8 mouse cellular contexts compared by ENCODE assay signal in genomic region chr2:48814223-48815038, GRCm38 (mm10). TPM values are rescaled to one million over a fixed set of nuclear protein-coding genes. Genes with fewer than 3 reads are reported as not detected.
DNase-seq lines count a peak whose midpoint lies in the region; ATAC-seq and TF ChIP-seq lines count a peak whose summit lies in the region.

No protein-coding gene starts in this region.

- H3K27ac ChIP-seq in heart, adult 2 months, result peak overlapping the region; percentile 96
- H3K27ac ChIP-seq in kidney, adult 2 months (ENCODE audit: insufficient read depth, low read depth, low read length), result peak overlapping the region; percentile 100
- H3K27ac ChIP-seq in midbrain, embryonic 16.5 days (ENCODE audit: low read length), result peak overlapping the region; percentile 98
- H3K27ac ChIP-seq in stomach, embryonic 14.5 days (ENCODE audit: low read length), result peak overlapping the region; percentile 94

- TF ChIP-seq POLR2A in heart, adult 2 months (IDR thresholded peaks at IDR 0.05; ENCODE audit: insufficient read depth, low read depth, low read length), result 0 out of 2 replicates have a peak, but pooled peaks have one; percentile 33
- TF ChIP-seq POLR2A in kidney, adult 2 months (IDR thresholded peaks at IDR 0.05; ENCODE audit: low read depth, low read length), result no peak

- peaks cover 2% of the 10 kb centered on the region for H3K4me1 ChIP-seq in heart, adult 2 months (ENCODE audit: control insufficient read depth, insufficient read depth, low read length)
- peaks cover 6% of the 10 kb centered on the region; the same call in 1 of the 2 replicates for H3K4me1 ChIP-seq in kidney, adult 2 months (ENCODE audit: control insufficient read depth, insufficient read depth, low read length)
- H3K4me1 ChIP-seq in midbrain, embryonic 16.5 days (ENCODE audit: control insufficient read depth, insufficient read depth, low read length), result peaks cover 16% of the 10 kb centered on the region
- 0 out of 2 replicates have a peak, but pooled peaks cover 9% of the 10 kb centered on the region for H3K4me1 ChIP-seq in stomach, embryonic 14.5 days (ENCODE audit: control insufficient read depth, insufficient read depth, low read length)

- H3K79me2 ChIP-seq in heart, adult 2 months (replicated peaks; ENCODE audit: control insufficient read depth, insufficient read depth, low read length), result no peaks in the 10 kb centered on the region

- no peaks in the 10 kb centered on the region for H3K9me3 ChIP-seq in midbrain, embryonic 16.5 days (replicated peaks; ENCODE audit: control insufficient read depth, low read length, poor library complexity, severe bottlenecking)
- H3K9me3 ChIP-seq in stomach, embryonic 14.5 days (ENCODE audit: control insufficient read depth, low read depth, low read length), result no peaks in the 10 kb centered on the region

- peak overlapping the region; percentile 76 for H3K9ac ChIP-seq in heart, adult 2 months (ENCODE audit: low read depth, low read length)
- peak overlapping the region; percentile 93 for H3K9ac ChIP-seq in midbrain, embryonic 16.5 days (ENCODE audit: low read depth, low read length)
- H3K9ac ChIP-seq in stomach, embryonic 14.5 days (replicated peaks; ENCODE audit: low read depth, low read length), result peak overlapping the region; percentile 53

- peak; percentile 68 for DNase-seq in 3134 (ENCODE audit: extremely low read depth, insufficient read length, low spot score)
- peak; percentile 58 for DNase-seq in adrenal gland, postnatal 10 days
- peak; percentile 48 for DNase-seq in embryo, embryonic 9.5 days (ENCODE audit: extremely low spot score)
- peak; percentile 62 to 66 for DNase-seq in heart, adult 2 months
- DNase-seq in kidney, adult 2 months, result peak; percentile 49
- peak; percentile 57 for DNase-seq in liver

- H3K4me2 ChIP-seq in midbrain, embryonic 16.5 days (ENCODE audit: low read length), result peak overlapping the region; percentile 69
- H3K4me2 ChIP-seq in stomach, embryonic 14.5 days (replicated peaks; ENCODE audit: low read depth, low read length), result peak overlapping the region; percentile 85

- H3K36me3 ChIP-seq in heart, adult 2 months (ENCODE audit: control insufficient read depth, insufficient read depth, low read length), result peaks cover 10% of the 10 kb centered on the region
- H3K36me3 ChIP-seq in kidney, adult 2 months (ENCODE audit: control insufficient read depth, insufficient read depth, low read length), result no peaks in the 10 kb centered on the region
- H3K36me3 ChIP-seq in midbrain, embryonic 16.5 days (ENCODE audit: control insufficient read depth, insufficient read depth, low read length), result no peaks in the 10 kb centered on the region
- no peaks in the 10 kb centered on the region for H3K36me3 ChIP-seq in stomach, embryonic 14.5 days (ENCODE audit: control insufficient read depth, insufficient read depth, low read length)

- intact Hi-C loops in heart, adult 2 months (cut with DNase I), result loop anchor here (2.0 to 10.0 kb wide), 6 partner anchors 73 to 812 kb away; partner anchors contain the start of gene Mbd5

- TF ChIP-seq EP300 in heart, adult 2 months (IDR thresholded peaks at IDR 0.05; ENCODE audit: insufficient read depth, low read depth, low read length), result no peak

- no peak for TF ChIP-seq CTCF in heart, adult 2 months (IDR thresholded peaks at IDR 0.05)
- no peak for TF ChIP-seq CTCF in kidney, adult 2 months (conservative IDR thresholded peaks at IDR 0.05; ENCODE audit: insufficient read depth, insufficient read length, low read depth, low read length)

- no peaks in the 10 kb centered on the region for H3K27me3 ChIP-seq in heart, adult 2 months (ENCODE audit: control insufficient read depth, insufficient read depth, low read length)
- H3K27me3 ChIP-seq in kidney, adult 2 months (replicated peaks; ENCODE audit: control insufficient read depth, insufficient read depth, low read length), result no peaks in the 10 kb centered on the region
- H3K27me3 ChIP-seq in midbrain, embryonic 16.5 days (ENCODE audit: control insufficient read depth, insufficient read depth, low read depth, low read length), result no peaks in the 10 kb centered on the region
- H3K27me3 ChIP-seq in stomach, embryonic 14.5 days (ENCODE audit: control insufficient read depth, insufficient read depth, low read length), result no peaks in the 10 kb centered on the region

- peak overlapping the region; percentile 68 for H3K4me3 ChIP-seq in heart, adult 2 months
- H3K4me3 ChIP-seq in kidney, adult 2 months (ENCODE audit: insufficient read depth, low read depth, low read length), result peak overlapping the region; percentile 91
- peak overlapping the region; percentile 96 for H3K4me3 ChIP-seq in midbrain, embryonic 16.5 days (ENCODE audit: low read depth, low read length)
- peak overlapping the region; percentile 67 for H3K4me3 ChIP-seq in stomach, embryonic 14.5 days (ENCODE audit: low read depth, low read length)

- whole genome bisulfite sequencing in heart, adult 2 months, result under 1% methylated on average over 76 of the region's 76 CpGs
- under 1% methylated on average over 73 of the region's 76 CpGs for WGBS in kidney, adult 2 months
- WGBS in midbrain, embryonic 16.5 days, result under 1% methylated on average over 62 of the region's 76 CpGs
- WGBS in stomach, embryonic 14.5 days, result under 1% methylated on average over 75 of the region's 76 CpGs

- peak; percentile 10; the same call in 1 of the 2 replicates for ATAC-seq in midbrain, embryonic 16.5 days
- ATAC-seq in stomach, embryonic 14.5 days (ENCODE audit: insufficient number of reproducible peaks, insufficient read depth, low FRiP score, low read depth), result no peak; the same call in 1 of the 2 replicates

RNA-seq across cellular contexts. Expression of gene Acvr2a, which starts 0.5 kb away (rescaled TPM):
- 10 to 100 TPM; 18.6 to 21.1 TPM for total RNA-seq in adrenal gland, postnatal 10 days (2021)
- 10 to 100 TPM; 14.8 to 15.6 TPM for total RNA-seq in heart, adult 2 months (2021)
- 3.4 and 6.3 TPM in 2 replicates for polyA plus RNA-seq in heart, adult 2 months (2012; rRNA removed)
- polyA plus RNA-seq in kidney, adult 2 months (2012; rRNA removed), result 3.4 and 4.3 TPM in 2 replicates
- polyA plus RNA-seq in midbrain, embryonic 16.5 days (2015; fragmentation: Nextera tagmentation; extraction: Ambion mirVana), result 45.7 and 52.8 TPM in 2 replicates
- polyA plus RNA-seq in stomach, embryonic 14.5 days (2014; fragmentation: Nextera tagmentation; extraction: Ambion mirVana), result 19.7 and 19.8 TPM in 2 replicates
